Mouse (Mus musculus) ES-E14 (cell line): ENCODE measurements around the gene Olfr610. TPM values are rescaled to one million over a fixed set of nuclear protein-coding genes. Genes with fewer than 3 reads are reported as not detected.
"Not testable (repeated sequence)": the region's sequence is repeated elsewhere in the genome, so short reads cannot be mapped to it uniquely, and the experiment has no call there.

Experiments
- DNase-seq: peaks from one replicate; pipeline ENCODE4 v3.0.0-alpha.2; 2013; ENCODE audit warnings: low read depth, low spot score
- H3K27ac ChIP-seq: 2 replicates; pipeline ENCODE4 v1.5.1; 2012; ENCODE audit warnings: low read depth, mild to moderate bottlenecking, low read length, moderate library complexity, mixed read lengths; ENCODE audit not compliant: poor library complexity, insufficient read depth, severe bottlenecking
- H3K36me3 ChIP-seq: 2 replicates; pipeline ENCODE4 v1.6.1; 2012; ENCODE audit warnings: mild to moderate bottlenecking, low read length, moderate library complexity, mixed read lengths; ENCODE audit not compliant: control insufficient read depth, poor library complexity, insufficient read depth, severe bottlenecking
- H3K4me1 ChIP-seq, 2 experiments: fragments of 150-350 bp in 1 of 2; sonication (generic) in 1 of 2; 2 replicates each; pipeline ENCODE4 v1.6.1; 2012; ENCODE audit warnings: low read length in 2 of 2, mild to moderate bottlenecking in 1 of 2, mixed read lengths in 1 of 2; ENCODE audit not compliant: control insufficient read depth in 2 of 2, insufficient read depth in 2 of 2, poor library complexity in 1 of 2
- H3K4me3 ChIP-seq, 2 experiments: fragments of 150-350 bp in 1 of 2; sonication (generic) in 1 of 2; 2 replicates each; pipeline ENCODE4 v1.5.1; 2012; ENCODE audit warnings: low read length in 2 of 2, low read depth in 1 of 2, mild to moderate bottlenecking in 1 of 2, mixed read lengths in 1 of 2; ENCODE audit not compliant: insufficient read depth in 1 of 2, poor library complexity in 1 of 2, severe bottlenecking in 1 of 2
- H3K9ac ChIP-seq: 2 replicates; pipeline ENCODE4 v1.6.1; 2012; ENCODE audit warnings: low read depth, mild to moderate bottlenecking, low read length, mixed read lengths; ENCODE audit not compliant: poor library complexity, insufficient read depth, severe bottlenecking
- H3K9me3 ChIP-seq: fragments of 150-350 bp; sonication (generic); 2 replicates; pipeline ENCODE4 v1.6.1; 2012; ENCODE audit warnings: low read depth, mild to moderate bottlenecking, low read length; ENCODE audit not compliant: control insufficient read depth, insufficient read depth
- CHD2 ChIP-seq: IDR thresholded peaks from 2 replicates; pipeline ENCODE4 v1.6.1; 2014; ENCODE audit warnings: mild to moderate bottlenecking, low read depth, low read length, inconsistent platforms
- HCFC1 ChIP-seq: IDR thresholded peaks from 2 replicates; pipeline ENCODE4 v1.6.1; 2012; ENCODE audit warnings: low read length, inconsistent platforms, borderline replicate concordance; ENCODE audit not compliant: insufficient read depth
- MAFK ChIP-seq: IDR thresholded peaks from 2 replicates; pipeline ENCODE4 v1.6.1; 2014; ENCODE audit warnings: mild to moderate bottlenecking, low read depth, low read length, inconsistent platforms; ENCODE audit not compliant: insufficient read depth
- ZC3H11A ChIP-seq: IDR thresholded peaks from 2 replicates; pipeline ENCODE4 v1.6.1; 2012; ENCODE audit warnings: low read depth, mild to moderate bottlenecking, inconsistent platforms, low read length, borderline replicate concordance
- ZNF384 ChIP-seq: IDR thresholded peaks from 2 replicates; pipeline ENCODE4 v1.6.1; 2012; ENCODE audit warnings: low read depth, low read length, inconsistent platforms
- in situ Hi-C, 2 experiments: fragments of 600-800 bp; cut with MboI; formaldehyde crosslinking; loops; one replicate each; pipeline ENCODE4 v1.15.1; 2025; ENCODE audit warnings: low sequenced_read_pairs in 2 of 2, inconsistent platforms in 1 of 2; ENCODE audit not compliant: unreplicated experiment in 2 of 2
- total RNA-seq: library from RNA; depleted of rRNA; stranded (reverse); fragments of 300-350 nt; gene quantifications from 2 replicates; pipeline ENCODE4 v1.2.3, GENCODE M21; 2012; rRNA removed

Gene Olfr610
- total RNA-seq, 1 experiment = not detected

GRCm38 (mm10) chr7:103497962-103498361 lies 14.0 kb downstream of the Olfr610 start, which contains the start of gene Olfr609:
Gene Olfr609 (minus strand): TSS chr7:103498062.
- in situ Hi-C loops = no loop called here
- H3K27ac ChIP-seq = no peak within 1 kb of the TSS
- no peak for TF ChIP-seq MAFK
- no peak for TF ChIP-seq HCFC1
- TF ChIP-seq ZNF384 = no peak
- no peak for TF ChIP-seq ZC3H11A
- TF ChIP-seq CHD2 = no peak
- H3K9ac ChIP-seq = no peak within 1 kb of the TSS
- no peaks in the 10 kb centered on the region for H3K4me1 ChIP-seq
- no peaks in the 10 kb centered on the region for H3K36me3 ChIP-seq
- no peaks in the 10 kb centered on the region for H3K9me3 ChIP-seq
- no peak for DNase-seq
- H3K4me3 ChIP-seq = no peak within 1 kb of the TSS

- H3K9me3 ChIP-seq, H3K4me1 ChIP-seq, H3K27ac ChIP-seq, H3K4me3 ChIP-seq, H3K9ac ChIP-seq, in situ Hi-C loops, H3K36me3 ChIP-seq, DNase-seq: not testable (repeated sequence)
These were observed 34.8 kb downstream of the Olfr610 start for GRCm38 (mm10) chr7:103477106-103477505.

- Histone ChIP-seq H3K9ac (no peak within 1 kb of the TSS), H3K27ac (no peak within 1 kb of the TSS), H3K9me3 (no peaks in the 10 kb centered on the region), H3K4me1 (no peaks in the 10 kb centered on the region), H3K4me3 (no peak within 1 kb of the TSS), H3K36me3 (no peaks in the 10 kb centered on the region)
- DNase-seq = no peak
- TF ChIP-seq MAFK (no peak), ZC3H11A (no peak), HCFC1 (no peak)
- in situ Hi-C loops = no loop called here
These were observed 42.3 kb downstream of the Olfr610 start, which contains the start of gene Olfr608 for GRCm38 (mm10) chr7:103469577-103469976. Gene Olfr608 (plus strand): TSS chr7:103469877.

DNA sequence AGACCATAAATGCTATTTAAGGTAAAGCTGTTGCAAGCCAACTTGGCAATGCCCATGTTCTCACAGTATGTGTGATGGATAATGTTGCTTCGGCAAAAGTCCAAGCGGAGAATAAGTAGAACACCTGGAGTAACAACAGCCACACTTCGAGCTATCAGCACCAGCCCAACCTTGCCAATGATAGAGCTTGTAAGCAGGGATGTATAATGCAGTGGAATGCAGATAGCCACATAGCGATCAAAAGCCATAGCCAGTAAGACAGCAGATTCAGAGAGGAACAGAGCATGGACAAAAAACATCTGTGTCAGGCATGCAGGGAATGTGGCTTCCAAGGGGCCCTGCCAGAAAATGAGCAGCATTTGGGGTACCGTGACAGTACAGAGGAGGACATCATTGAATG lies 51.3 kb downstream of the Olfr610 start:
- in situ Hi-C loops = no loop called here
- no peaks in the 10 kb centered on the region for H3K4me1 ChIP-seq
- DNase-seq = no peak
- no peak overlapping the region for H3K9ac ChIP-seq
- H3K4me3 ChIP-seq = no peak overlapping the region
- TF ChIP-seq ZNF384 (no peak), CHD2 (no peak), MAFK (no peak), ZC3H11A (no peak), HCFC1 (no peak)
- H3K36me3 ChIP-seq = no peaks in the 10 kb centered on the region
- no peaks in the 10 kb centered on the region for H3K9me3 ChIP-seq
- no peak overlapping the region for H3K27ac ChIP-seq

Other genes starting within 250 kb of the Olfr610 start
- not detected in 2 replicates for gene Olfr596, start 206.5 kb downstream of the Olfr610 start, total RNA-seq
- gene Olfr597, start 195.8 kb downstream of the Olfr610 start, total RNA-seq = not detected in 2 replicates
- not detected in 2 replicates for gene Olfr598, start 188.6 kb downstream of the Olfr610 start, total RNA-seq
- not detected in 2 replicates for gene Olfr599, start 176.2 kb downstream of the Olfr610 start, total RNA-seq
- gene Olfr600, start 162.5 kb downstream of the Olfr610 start, total RNA-seq = not detected in 2 replicates
- gene Olfr601, start 149.5 kb downstream of the Olfr610 start, total RNA-seq = not detected in 2 replicates
- not detected in 2 replicates for gene Olfr603, start 125.9 kb downstream of the Olfr610 start, total RNA-seq
- gene Usp17lc, start 97.0 kb downstream of the Olfr610 start, total RNA-seq = 3.7 and 6.4 TPM in 2 replicates
- not detected in 2 replicates for gene Olfr605, start 66.7 kb downstream of the Olfr610 start, total RNA-seq
- not detected in 2 replicates for gene Olfr606, start 63.1 kb downstream of the Olfr610 start, total RNA-seq
- gene Olfr607, start 48.0 kb downstream of the Olfr610 start, total RNA-seq = not detected in 2 replicates
- gene Olfr608, start 42.2 kb downstream of the Olfr610 start, total RNA-seq = not detected in 2 replicates
- gene Olfr609, start 14.1 kb downstream of the Olfr610 start, total RNA-seq = not detected in 2 replicates
- gene Olfr611, start 8.7 kb upstream of the Olfr610 start, total RNA-seq = not detected in 2 replicates
- gene Olfr612, start 30.6 kb upstream of the Olfr610 start, total RNA-seq = not detected in 2 replicates
- gene Olfr613, start 36.0 kb upstream of the Olfr610 start, total RNA-seq = not detected in 2 replicates
- not detected in 2 replicates for gene Olfr615, start 44.0 kb upstream of the Olfr610 start, total RNA-seq
- gene Olfr616, start 57.0 kb upstream of the Olfr610 start, total RNA-seq = not detected in 2 replicates
- not detected in 2 replicates for gene Olfr617, start 60.9 kb upstream of the Olfr610 start, total RNA-seq
- gene Olfr618, start 78.0 kb upstream of the Olfr610 start, total RNA-seq = not detected in 2 replicates
- not detected in 2 replicates for gene Olfr619, start 88.5 kb upstream of the Olfr610 start, total RNA-seq
- gene Olfr620, start 100.4 kb upstream of the Olfr610 start, total RNA-seq = not detected in 2 replicates
- gene Olfr622, start 130.6 kb upstream of the Olfr610 start, total RNA-seq = not detected in 2 replicates
- not detected in 2 replicates for gene Olfr623, start 151.6 kb upstream of the Olfr610 start, total RNA-seq
- 0.04 TPM in 1 of 2 replicates, not detected in the other for gene Olfr624, start 159.1 kb upstream of the Olfr610 start, total RNA-seq
- not detected in 2 replicates for gene Olfr625-ps1, start 170.6 kb upstream of the Olfr610 start, total RNA-seq
- gene Olfr243, start 202.5 kb upstream of the Olfr610 start, total RNA-seq = not detected in 2 replicates
- not detected in 2 replicates for gene Olfr628, start 218.3 kb upstream of the Olfr610 start, total RNA-seq
- not detected in 2 replicates for gene Olfr629, start 232.8 kb upstream of the Olfr610 start, total RNA-seq
- not detected in 2 replicates for gene Olfr630, start 245.2 kb upstream of the Olfr610 start, total RNA-seq